Mouse (Mus musculus): ENCODE data around the gene Rnase11. TPM values are rescaled to one million over a fixed set of nuclear protein-coding genes. Genes with fewer than 3 reads are reported as not detected.

Gene Rnase11
- total RNA-seq, 2 experiments from 2014 or later, result not detected

DNA sequence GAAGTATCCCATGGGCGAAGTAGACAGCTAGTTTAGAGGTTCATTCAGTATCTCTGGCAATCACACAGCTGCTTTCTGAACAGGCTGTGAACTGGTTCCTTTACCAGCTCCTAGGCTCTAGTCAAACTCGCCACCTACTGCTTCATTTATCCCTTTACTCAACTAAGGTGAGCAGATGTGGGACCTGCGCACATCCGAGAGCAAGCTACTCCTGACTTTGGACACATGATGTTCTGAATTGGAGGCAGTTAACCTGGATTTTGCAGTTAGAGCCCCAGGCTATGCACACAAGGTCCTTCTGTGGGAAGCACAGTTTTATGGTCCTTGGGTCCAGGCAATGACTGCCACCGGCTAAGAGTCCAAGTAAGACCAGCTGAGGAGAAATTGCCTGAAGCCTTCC, 10.8 kb upstream of the Rnase11 start:
- no peak for TF ChIP-seq CTCF (conservative IDR thresholded peaks at IDR 0.05)
- DNase-seq (ENCODE audit: low spot score in 2 of 2), result no peak
- no peak overlapping the region for H3K27ac ChIP-seq
- H3K4me3 ChIP-seq, result no peak overlapping the region

DNA sequence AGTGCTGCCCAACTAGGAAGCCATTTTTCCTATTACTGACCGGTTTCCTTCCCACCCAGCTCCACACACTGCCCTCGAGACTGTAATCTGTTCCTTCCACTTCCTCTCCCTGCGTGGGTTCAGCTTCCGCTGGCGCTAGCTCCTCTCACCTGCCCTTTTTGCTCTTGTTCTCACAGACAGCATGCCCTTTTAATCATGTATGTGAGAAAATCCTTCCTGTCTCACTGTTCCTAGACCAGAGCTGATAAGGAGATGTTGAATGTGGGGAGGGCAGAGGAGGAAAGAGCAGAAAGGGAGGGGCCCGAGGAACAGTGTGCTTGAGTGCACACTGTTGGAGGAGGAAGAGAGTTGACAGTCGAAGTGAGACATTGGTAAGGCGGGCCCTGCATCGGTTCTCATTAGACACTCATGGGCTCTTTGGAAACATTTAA, 7.5 kb upstream of the Rnase11 start, which contains the start of gene Rnase12:
Gene Rnase12, minus strand, starts transcription at position 261 of the 431 bp plus-strand sequence.
- no peak within 1 kb of the TSS for H3K4me3 ChIP-seq
- TF ChIP-seq CTCF (conservative IDR thresholded peaks at IDR 0.05), result no peak
- DNase-seq (ENCODE audit: low spot score in 2 of 2), result no peak
- no peak within 1 kb of the TSS for H3K27ac ChIP-seq

DNA sequence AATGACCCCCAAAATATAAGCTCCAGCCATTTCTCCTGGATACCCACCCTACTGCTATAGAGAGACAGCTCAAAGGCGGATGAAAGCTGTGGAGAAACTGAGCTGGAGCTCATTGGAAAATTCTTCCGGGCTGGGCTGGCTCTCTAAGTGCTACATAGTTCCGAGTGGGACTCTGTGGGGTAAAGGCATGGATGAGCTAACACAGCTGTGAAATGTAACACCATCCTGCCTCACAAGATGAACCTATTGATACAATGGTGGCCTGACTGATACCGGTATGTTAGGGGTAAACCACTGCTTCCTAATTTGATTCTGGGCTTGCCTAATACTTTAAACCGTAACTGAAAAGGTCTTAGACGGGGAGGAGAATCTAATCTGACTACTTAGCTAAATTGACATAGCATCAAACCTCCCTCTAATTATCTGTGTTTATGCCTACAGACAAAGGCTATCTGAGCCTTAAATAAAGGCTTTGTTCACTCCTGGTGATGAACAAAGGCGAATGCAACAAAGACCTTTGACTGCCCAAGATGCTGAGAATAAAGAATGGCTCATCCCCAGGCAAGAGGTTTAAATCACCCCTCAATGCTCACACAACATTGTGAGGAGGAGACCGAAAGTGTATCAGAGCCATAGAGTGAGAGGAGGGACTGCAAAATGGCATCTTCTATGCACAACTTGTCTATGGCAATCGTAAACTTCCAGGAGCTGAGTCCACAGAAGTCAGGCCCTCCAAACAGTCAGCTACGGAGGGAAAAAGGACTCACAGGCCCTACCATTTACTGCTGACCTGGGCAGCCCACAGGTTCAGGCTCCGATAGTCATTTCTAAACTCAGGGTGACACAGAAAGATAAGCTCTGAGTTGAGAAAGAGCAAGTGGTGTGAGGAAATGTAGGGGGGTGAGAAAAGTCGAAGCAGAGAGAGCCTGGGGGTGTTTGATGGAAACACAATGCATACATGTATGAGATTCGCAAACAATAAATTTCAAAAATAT, 4.6 kb upstream of the Rnase11 start:
- Histone ChIP-seq H3K27ac (no peak overlapping the region), H3K4me3 (no peak overlapping the region)
- no peak for TF ChIP-seq CTCF (conservative IDR thresholded peaks at IDR 0.05)
- DNase-seq (ENCODE audit: low spot score in 2 of 2), result no peak

DNA sequence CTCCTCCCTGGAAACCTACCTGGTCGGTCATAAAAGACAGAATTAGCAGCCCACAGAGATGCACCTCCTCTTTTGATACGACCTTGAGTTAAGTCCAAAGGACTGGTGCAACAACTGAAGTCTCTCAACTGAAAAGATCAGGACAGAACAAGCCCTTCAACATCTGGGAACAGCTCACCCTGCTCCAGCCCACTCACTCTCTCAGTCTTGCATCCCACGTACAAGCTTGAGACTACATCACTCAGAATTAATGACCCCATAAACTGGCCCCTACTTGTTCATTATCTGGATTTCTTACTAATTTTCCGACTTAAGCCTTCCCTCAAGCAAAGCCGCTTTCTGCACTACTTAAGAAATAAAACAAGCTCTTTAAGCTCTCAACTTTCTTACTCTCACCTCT, 3.2 kb upstream of the Rnase11 start:
- no peak overlapping the region for H3K27ac ChIP-seq
- DNase-seq (ENCODE audit: low spot score in 2 of 2), result no peak
- TF ChIP-seq CTCF (conservative IDR thresholded peaks at IDR 0.05), result no peak

DNA sequence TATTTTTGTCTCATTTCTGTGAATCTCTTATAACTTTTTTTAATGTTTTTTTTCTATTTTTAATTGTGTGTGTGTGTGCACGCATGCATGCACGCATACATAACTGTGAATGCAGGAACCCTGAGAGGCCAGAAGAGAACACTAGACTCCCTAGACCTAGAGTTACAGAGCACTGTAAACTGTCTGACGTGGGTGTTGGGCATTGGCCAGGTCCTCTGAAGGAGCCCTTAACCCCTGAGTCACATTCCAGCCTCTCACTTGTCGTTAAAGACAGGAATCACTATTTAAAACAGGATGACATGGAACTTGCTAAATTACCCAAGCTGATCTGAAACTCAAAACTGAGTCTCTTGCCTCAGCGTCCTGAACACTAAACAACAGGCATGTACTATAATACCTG, 2.0 kb upstream of the Rnase11 start:
- DNase-seq (ENCODE audit: low spot score in 2 of 2), result no peak
- Histone ChIP-seq H3K4me3 (no peak overlapping the region), H3K27ac (no peak overlapping the region)
- no peak for TF ChIP-seq CTCF (conservative IDR thresholded peaks at IDR 0.05)

More for the DNA sequence above, 3.2 kb upstream of the Rnase11 start:
- no peak overlapping the region for H3K4me3 ChIP-seq

DNA sequence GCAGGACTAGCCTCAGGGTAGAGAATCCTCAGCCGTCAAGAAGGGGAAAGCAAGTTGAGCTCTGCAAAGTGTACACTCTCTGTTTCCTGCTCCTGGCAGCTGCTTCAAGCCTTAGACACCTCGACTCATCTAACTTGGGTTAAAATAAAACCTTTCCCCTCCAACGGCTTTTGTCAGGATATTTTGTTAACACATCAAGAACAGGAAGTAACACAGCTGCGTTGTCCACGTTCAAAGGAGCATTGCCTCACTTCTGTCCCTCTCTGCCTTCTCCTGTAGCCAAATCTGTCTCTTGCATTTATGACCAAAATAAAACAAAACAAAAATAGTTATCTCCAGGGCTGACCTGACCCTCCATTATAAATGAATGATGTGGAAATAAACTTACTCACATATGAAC, 2.1 kb downstream of the Rnase11 start:
- Histone ChIP-seq H3K4me3 (no peak overlapping the region), H3K27ac (no peak overlapping the region)
- no peak for TF ChIP-seq CTCF (conservative IDR thresholded peaks at IDR 0.05)
- no peak for DNase-seq (ENCODE audit: low spot score in 2 of 2)

DNA sequence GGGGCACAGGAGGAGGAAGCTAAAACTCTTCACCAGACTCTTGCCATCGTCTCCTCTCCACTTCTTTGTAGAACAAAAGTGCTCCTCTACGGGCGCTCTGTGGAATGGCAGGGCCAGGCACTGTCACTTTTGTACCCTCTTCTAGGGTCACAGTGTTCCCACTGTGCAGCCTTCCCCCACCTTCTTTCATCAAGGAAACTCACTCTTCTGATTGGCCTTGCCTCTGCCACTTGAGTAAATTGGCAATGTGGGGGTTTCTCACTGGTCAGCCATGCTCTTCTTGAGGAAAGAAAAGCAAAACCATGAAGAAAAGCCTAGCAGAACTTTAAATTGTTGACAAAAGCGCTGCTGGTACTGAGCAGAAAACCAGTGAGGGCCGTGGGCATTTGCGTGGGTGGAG, 8.2 kb downstream of the Rnase11 start, which contains the start of gene Rnase9:
Gene Rnase9, minus strand, starts transcription at position 101 of the 400 bp plus-strand sequence.
- TF ChIP-seq CTCF (conservative IDR thresholded peaks at IDR 0.05), result no peak; the same call in 1 of the 2 replicates
- Histone ChIP-seq H3K27ac (no peak within 1 kb of the TSS), H3K4me3 (no peak within 1 kb of the TSS)
- no peak for DNase-seq (ENCODE audit: low spot score in 2 of 2)

DNA sequence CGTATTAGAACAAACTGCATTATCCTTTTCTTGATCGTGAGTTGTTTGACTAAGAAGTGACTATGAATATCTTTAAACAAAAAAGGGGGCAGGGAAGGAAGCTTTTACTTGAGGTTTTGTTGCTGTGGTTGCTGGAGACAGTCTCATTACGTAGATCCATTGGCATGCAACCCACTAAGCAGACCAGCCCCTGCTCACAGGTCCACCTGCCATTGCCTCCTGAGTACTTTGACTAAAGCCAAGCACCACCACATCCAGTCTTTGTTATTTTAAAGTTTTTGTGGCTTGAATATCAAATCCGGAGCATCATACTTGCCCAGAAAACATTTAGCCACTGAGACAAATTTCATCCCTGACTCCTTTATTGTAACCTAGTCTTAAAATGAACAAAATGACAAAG, 13.7 kb downstream of the Rnase11 start:
- no peak for TF ChIP-seq CTCF (conservative IDR thresholded peaks at IDR 0.05)
- no peak overlapping the region for H3K27ac ChIP-seq
- DNase-seq (ENCODE audit: low spot score in 2 of 2), result no peak
- H3K4me3 ChIP-seq, result no peak overlapping the region

DNA sequence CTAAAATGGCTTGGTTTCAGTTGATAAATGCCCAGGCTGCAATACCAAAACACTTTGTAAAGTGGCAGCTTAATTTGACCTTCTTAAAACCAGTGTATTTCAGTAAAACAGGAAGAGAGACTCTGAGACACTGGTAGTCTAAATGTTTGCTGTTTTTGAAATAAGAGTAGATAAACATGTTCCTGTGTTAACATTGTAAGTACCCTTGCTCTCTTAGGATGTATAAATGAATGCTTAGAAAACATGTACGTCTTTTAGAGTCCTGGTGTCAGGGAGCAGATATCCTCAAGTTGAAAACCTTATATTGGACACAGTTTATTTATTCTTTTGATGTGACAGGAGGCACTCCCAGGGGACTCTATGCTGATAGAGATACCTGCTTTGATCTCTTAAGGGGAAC, 14.8 kb downstream of the Rnase11 start:
- TF ChIP-seq CTCF (conservative IDR thresholded peaks at IDR 0.05), result no peak
- Histone ChIP-seq H3K4me3 (no peak overlapping the region), H3K27ac (no peak overlapping the region)
- DNase-seq (ENCODE audit: low spot score in 2 of 2), result no peak

DNA sequence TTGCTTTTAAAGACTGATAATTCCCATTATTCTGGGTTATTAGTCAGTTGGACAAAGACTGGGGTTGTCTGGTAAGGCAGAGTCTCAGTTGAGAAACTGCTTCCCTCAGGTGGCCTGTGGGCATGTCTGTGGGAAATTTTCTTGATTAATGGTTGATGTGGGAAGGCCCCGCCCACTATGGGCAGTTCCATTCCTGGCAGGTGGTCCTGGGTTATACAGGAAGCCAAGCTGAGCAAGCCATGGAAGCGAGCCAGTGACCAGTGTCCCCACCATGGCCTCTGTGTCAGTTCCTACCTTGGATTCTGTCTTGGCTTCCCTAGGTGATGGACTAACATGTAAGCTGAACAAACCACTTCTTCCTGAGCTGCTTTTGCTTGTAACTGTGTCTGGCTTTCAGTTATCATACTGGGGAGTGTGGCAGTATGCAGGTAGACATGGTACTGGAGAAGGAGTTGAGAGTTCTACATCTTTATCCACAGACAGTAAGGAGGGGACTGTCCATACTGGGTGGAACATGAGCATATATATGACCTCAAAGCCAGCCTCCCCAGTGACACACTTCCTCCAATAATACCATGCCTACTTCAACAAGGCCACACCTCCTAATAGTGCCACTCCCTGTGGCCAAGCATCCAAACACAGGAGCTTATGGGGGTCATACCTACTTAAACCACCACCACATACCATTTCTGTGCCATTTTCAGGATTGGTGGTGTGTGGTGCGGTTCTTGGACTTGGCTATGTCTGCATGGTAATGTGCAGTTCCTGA, 22.4 kb downstream of the Rnase11 start:
- no peak for DNase-seq (ENCODE audit: low spot score in 2 of 2)
- Histone ChIP-seq H3K4me3 (no peak overlapping the region), H3K27ac (no peak overlapping the region)
- no peak for TF ChIP-seq CTCF (conservative IDR thresholded peaks at IDR 0.05)

DNA sequence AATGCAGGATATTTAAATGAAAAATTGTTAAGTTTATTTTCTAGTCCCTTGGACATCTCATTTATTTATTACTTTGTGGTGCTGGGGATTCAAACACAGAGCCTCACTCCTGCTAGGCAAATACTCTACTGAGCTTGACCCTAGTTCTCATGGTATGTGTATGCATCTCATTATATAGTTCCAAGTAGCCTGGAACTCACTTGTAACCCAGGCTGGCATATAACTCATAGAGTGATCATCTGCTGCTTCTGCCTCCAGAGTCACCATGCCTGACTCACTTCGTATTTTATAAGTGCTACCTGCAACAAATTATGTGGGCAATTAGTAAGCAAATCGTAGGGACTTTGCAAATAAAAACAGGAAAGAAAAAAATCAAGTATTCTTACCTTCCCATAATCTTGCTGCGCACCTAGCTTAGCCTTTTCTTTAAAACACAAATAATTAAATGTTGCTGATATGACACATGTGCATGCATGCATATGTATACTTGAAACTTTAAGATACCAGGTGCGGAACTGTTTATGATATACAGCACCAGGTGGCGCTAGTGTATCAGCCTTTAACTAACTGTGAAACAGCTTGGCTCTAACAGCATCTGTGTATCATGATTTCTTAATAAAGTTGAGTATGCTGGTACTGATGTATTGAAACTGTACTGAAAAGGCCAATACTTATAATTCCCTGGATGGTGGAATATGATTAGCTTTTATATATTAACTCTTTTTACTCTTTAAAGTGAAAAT, 23.4 kb downstream of the Rnase11 start:
- TF ChIP-seq CTCF (conservative IDR thresholded peaks at IDR 0.05), result peak; percentile 94
- Histone ChIP-seq H3K27ac (no peak overlapping the region), H3K4me3 (no peak overlapping the region)
- DNase-seq (ENCODE audit: low spot score in 2 of 2), result peak; percentile 53 to 69

DNA sequence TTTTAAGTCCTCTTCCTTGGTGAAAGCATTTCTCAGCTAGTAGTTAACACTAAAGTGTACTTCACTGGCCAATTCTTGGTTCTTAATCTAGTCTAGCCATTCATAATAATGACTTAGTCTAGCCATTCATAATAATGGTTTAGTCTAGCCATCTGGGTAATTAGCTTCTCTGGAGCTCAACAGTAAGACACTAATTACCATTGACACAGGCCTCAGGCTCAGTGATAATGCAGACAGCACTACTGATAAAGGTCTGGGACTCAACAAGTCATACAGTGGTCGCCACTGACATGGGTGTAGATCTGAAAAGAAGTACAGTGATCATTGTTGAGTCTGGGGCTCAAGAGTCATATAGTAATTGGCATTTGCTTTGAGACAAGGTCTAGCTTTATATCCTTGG, 25.1 kb downstream of the Rnase11 start:
- TF ChIP-seq CTCF (conservative IDR thresholded peaks at IDR 0.05), result no peak

More for the DNA sequence above, 25.1 kb downstream of the Rnase11 start:
- H3K4me3 ChIP-seq, result no peak overlapping the region
- H3K27ac ChIP-seq, result no peak overlapping the region
- DNase-seq (ENCODE audit: low spot score in 2 of 2), result no peak
